Mouse (Mus musculus): ENCODE results near the gene Nos1ap. TPM values are rescaled to one million over a fixed set of nuclear protein-coding genes. Genes with fewer than 3 reads are reported as not detected.

The Nos1ap gene
- polyA plus RNA-seq, 1 experiment from 2014 or later, result 13.0 TPM

- Histone ChIP-seq H3K4me1 (ENCODE audit: control insufficient read depth, insufficient read depth, low read length) (peaks cover 6% of the 10 kb centered on the region; the same call in 1 of the 2 replicates), H3K27me3 (ENCODE audit: control insufficient read depth, insufficient read depth, low read length) (no peaks in the 10 kb centered on the region), H3K4me2 (ENCODE audit: low read depth, low read length) (no peak overlapping the region), H3K9me3 (replicated peaks; ENCODE audit: control insufficient read depth, low read length) (peaks cover 3% of the 10 kb centered on the region; the same call in 1 of the 2 replicates), H3K4me3 (replicated peaks; ENCODE audit: low read length) (no peak overlapping the region), H3K36me3 (ENCODE audit: control insufficient read depth, insufficient read depth, low read length) (no peaks in the 10 kb centered on the region), H3K27ac (ENCODE audit: low read length) (no peak overlapping the region), H3K9ac (ENCODE audit: low read length) (no peak overlapping the region)
- WGBS, result 84% methylated on average over 14 of the region's 14 CpGs
- no peak for ATAC-seq (ENCODE audit: insufficient read depth, low FRiP score)
Measured at GRCm38 (mm10) chr1:170455910-170456700, 133.6 kb downstream of the Nos1ap start.

- H3K9me3 ChIP-seq (replicated peaks; ENCODE audit: control insufficient read depth, low read length), result peaks cover 3% of the 10 kb centered on the region; the same call in 1 of the 2 replicates
- WGBS, result 79% methylated on average over 3 of the region's 3 CpGs
- no peaks in the 10 kb centered on the region for H3K27me3 ChIP-seq (ENCODE audit: control insufficient read depth, insufficient read depth, low read length)
- no peak for ATAC-seq (ENCODE audit: insufficient read depth, low FRiP score)
- H3K4me2 ChIP-seq (ENCODE audit: low read depth, low read length), result no peak overlapping the region
- H3K36me3 ChIP-seq (ENCODE audit: control insufficient read depth, insufficient read depth, low read length), result no peaks in the 10 kb centered on the region
- no peak overlapping the region for H3K4me3 ChIP-seq (replicated peaks; ENCODE audit: low read length)
- no peak overlapping the region for H3K9ac ChIP-seq (ENCODE audit: low read length)
- peaks cover 6% of the 10 kb centered on the region; the same call in 1 of the 2 replicates for H3K4me1 ChIP-seq (ENCODE audit: control insufficient read depth, insufficient read depth, low read length)
- H3K27ac ChIP-seq (ENCODE audit: low read length), result no peak overlapping the region
Measured at GRCm38 (mm10) chr1:170455387-170455786, 134.3 kb downstream of the Nos1ap start.

- no peaks in the 10 kb centered on the region for H3K36me3 ChIP-seq (ENCODE audit: control insufficient read depth, insufficient read depth, low read length)
- H3K4me3 ChIP-seq (replicated peaks; ENCODE audit: low read length), result no peak overlapping the region
- peaks cover 3% of the 10 kb centered on the region; the same call in 1 of the 2 replicates for H3K4me1 ChIP-seq (ENCODE audit: control insufficient read depth, insufficient read depth, low read length)
- H3K27me3 ChIP-seq (ENCODE audit: control insufficient read depth, insufficient read depth, low read length), result no peaks in the 10 kb centered on the region
- H3K9ac ChIP-seq (ENCODE audit: low read length), result no peak overlapping the region
- 21% methylated on average over 3 of the region's 3 CpGs for WGBS
- no peak overlapping the region for H3K4me2 ChIP-seq (ENCODE audit: low read depth, low read length)
- H3K27ac ChIP-seq (ENCODE audit: low read length), result no peak overlapping the region
- ATAC-seq (ENCODE audit: insufficient read depth, low FRiP score), result no peak
- H3K9me3 ChIP-seq (replicated peaks; ENCODE audit: control insufficient read depth, low read length), result peaks cover 3% of the 10 kb centered on the region; the same call in 1 of the 2 replicates
Measured at GRCm38 (mm10) chr1:170453455-170453854, 136.2 kb downstream of the Nos1ap start.

- Histone ChIP-seq H3K27ac (ENCODE audit: low read length) (no peak overlapping the region), H3K27me3 (ENCODE audit: control insufficient read depth, insufficient read depth, low read length) (no peaks in the 10 kb centered on the region), H3K4me3 (replicated peaks; ENCODE audit: low read length) (no peak overlapping the region), H3K9me3 (replicated peaks; ENCODE audit: control insufficient read depth, low read length) (no peaks in the 10 kb centered on the region), H3K9ac (ENCODE audit: low read length) (no peak overlapping the region), H3K36me3 (ENCODE audit: control insufficient read depth, insufficient read depth, low read length) (no peaks in the 10 kb centered on the region), H3K4me2 (ENCODE audit: low read depth, low read length) (no peak overlapping the region), H3K4me1 (ENCODE audit: control insufficient read depth, insufficient read depth, low read length) (peaks cover 7% of the 10 kb centered on the region)
- ATAC-seq (ENCODE audit: insufficient read depth, low FRiP score), result no peak
- WGBS, result 29% methylated on average over 2 of the region's 2 CpGs
Measured at GRCm38 (mm10) chr1:170448244-170448643, 141.4 kb downstream of the Nos1ap start.

- Histone ChIP-seq H3K36me3 (ENCODE audit: control insufficient read depth, insufficient read depth, low read length) (no peaks in the 10 kb centered on the region), H3K4me3 (replicated peaks; ENCODE audit: low read length) (no peak overlapping the region), H3K9ac (ENCODE audit: low read length) (no peak overlapping the region), H3K4me1 (ENCODE audit: control insufficient read depth, insufficient read depth, low read length) (peaks cover 7% of the 10 kb centered on the region), H3K9me3 (replicated peaks; ENCODE audit: control insufficient read depth, low read length) (no peaks in the 10 kb centered on the region), H3K4me2 (ENCODE audit: low read depth, low read length) (no peak overlapping the region), H3K27ac (ENCODE audit: low read length) (no peak overlapping the region), H3K27me3 (ENCODE audit: control insufficient read depth, insufficient read depth, low read length) (no peaks in the 10 kb centered on the region)
- 38% methylated on average over 3 of the region's 3 CpGs for WGBS
- ATAC-seq (ENCODE audit: insufficient read depth, low FRiP score), result peak; percentile 72; the same call in 1 of the 2 replicates
Measured at GRCm38 (mm10) chr1:170445458-170445857, 144.2 kb downstream of the Nos1ap start.

GRCm38 (mm10) chr1:170440367-170440766 lies 149.3 kb downstream of the Nos1ap start:
- H3K27me3 ChIP-seq (ENCODE audit: control insufficient read depth, insufficient read depth, low read length), result no peaks in the 10 kb centered on the region
- H3K4me3 ChIP-seq (replicated peaks; ENCODE audit: low read length), result no peak overlapping the region
- ATAC-seq (ENCODE audit: insufficient read depth, low FRiP score), result no peak
- no peak overlapping the region for H3K4me2 ChIP-seq (ENCODE audit: low read depth, low read length)
- no peak overlapping the region for H3K27ac ChIP-seq (ENCODE audit: low read length)
- H3K9me3 ChIP-seq (replicated peaks; ENCODE audit: control insufficient read depth, low read length), result no peaks in the 10 kb centered on the region
- H3K36me3 ChIP-seq (ENCODE audit: control insufficient read depth, insufficient read depth, low read length), result no peaks in the 10 kb centered on the region
- no peaks in the 10 kb centered on the region for H3K4me1 ChIP-seq (ENCODE audit: control insufficient read depth, insufficient read depth, low read length)
- no peak overlapping the region for H3K9ac ChIP-seq (ENCODE audit: low read length)
- 87% methylated on average over 10 of the region's 10 CpGs for WGBS

- ATAC-seq (ENCODE audit: insufficient read depth, low FRiP score), result no peak
- H3K36me3 ChIP-seq (ENCODE audit: control insufficient read depth, insufficient read depth, low read length), result no peaks in the 10 kb centered on the region
Measured at GRCm38 (mm10) chr1:170438471-170439151, 151.1 kb downstream of the Nos1ap start.

GRCm38 (mm10) chr1:170434146-170434545 lies 155.5 kb downstream of the Nos1ap start:
- H3K36me3 ChIP-seq (ENCODE audit: control insufficient read depth, insufficient read depth, low read length), result no peaks in the 10 kb centered on the region
- H3K4me3 ChIP-seq (replicated peaks; ENCODE audit: low read length), result no peak overlapping the region
- no peak overlapping the region for H3K9ac ChIP-seq (ENCODE audit: low read length)
- no peaks in the 10 kb centered on the region for H3K27me3 ChIP-seq (ENCODE audit: control insufficient read depth, insufficient read depth, low read length)
- no peak overlapping the region for H3K4me2 ChIP-seq (ENCODE audit: low read depth, low read length)
- ATAC-seq (ENCODE audit: insufficient read depth, low FRiP score), result no peak
- WGBS, result 78% methylated on average over 4 of the region's 4 CpGs
- no peaks in the 10 kb centered on the region for H3K9me3 ChIP-seq (replicated peaks; ENCODE audit: control insufficient read depth, low read length)
- H3K27ac ChIP-seq (ENCODE audit: low read length), result no peak overlapping the region
- H3K4me1 ChIP-seq (ENCODE audit: control insufficient read depth, insufficient read depth, low read length), result no peaks in the 10 kb centered on the region

More at GRCm38 (mm10) chr1:170438471-170439151, 151.1 kb downstream of the Nos1ap start:
- Histone ChIP-seq H3K27me3 (ENCODE audit: control insufficient read depth, insufficient read depth, low read length) (no peaks in the 10 kb centered on the region), H3K9ac (ENCODE audit: low read length) (no peak overlapping the region), H3K9me3 (replicated peaks; ENCODE audit: control insufficient read depth, low read length) (no peaks in the 10 kb centered on the region), H3K4me3 (replicated peaks; ENCODE audit: low read length) (no peak overlapping the region), H3K4me1 (ENCODE audit: control insufficient read depth, insufficient read depth, low read length) (no peaks in the 10 kb centered on the region), H3K4me2 (ENCODE audit: low read depth, low read length) (no peak overlapping the region), H3K27ac (ENCODE audit: low read length) (no peak overlapping the region)
- 74% methylated on average over 7 of the region's 7 CpGs for WGBS

- no peaks in the 10 kb centered on the region for H3K36me3 ChIP-seq (ENCODE audit: control insufficient read depth, insufficient read depth, low read length)
- H3K9ac ChIP-seq (ENCODE audit: low read length), result no peak overlapping the region
- H3K27me3 ChIP-seq (ENCODE audit: control insufficient read depth, insufficient read depth, low read length), result no peaks in the 10 kb centered on the region
- H3K9me3 ChIP-seq (replicated peaks; ENCODE audit: control insufficient read depth, low read length), result no peaks in the 10 kb centered on the region
- ATAC-seq (ENCODE audit: insufficient read depth, low FRiP score), result no peak
- H3K4me1 ChIP-seq (ENCODE audit: control insufficient read depth, insufficient read depth, low read length), result no peaks in the 10 kb centered on the region
- H3K4me3 ChIP-seq (replicated peaks; ENCODE audit: low read length), result no peak overlapping the region
- no peak overlapping the region for H3K27ac ChIP-seq (ENCODE audit: low read length)
- H3K4me2 ChIP-seq (ENCODE audit: low read depth, low read length), result no peak overlapping the region
Measured at GRCm38 (mm10) chr1:170433661-170434060, 156.0 kb downstream of the Nos1ap start.

Measured in stomach, embryonic 16.5 days (tissue).